Mouse (Mus musculus) embryonic fibroblast, embryonic 13.5 days (primary cell): Measurements from ENCODE around the gene Ick.

Experiments used
- CTCF ChIP-seq: IDR thresholded peaks from 2 replicates; pipeline ENCODE4 v1.5.1; 2011; ENCODE audit warnings: mild to moderate bottlenecking, control low read depth, low read length, moderate library complexity, borderline replicate concordance; ENCODE audit not compliant: insufficient read depth
- POLR2A ChIP-seq: IDR thresholded peaks from 2 replicates; pipeline ENCODE4 v1.6.1; 2011; ENCODE audit warnings: low read depth, mild to moderate bottlenecking, control low read depth, low read length, moderate library complexity

DNA sequence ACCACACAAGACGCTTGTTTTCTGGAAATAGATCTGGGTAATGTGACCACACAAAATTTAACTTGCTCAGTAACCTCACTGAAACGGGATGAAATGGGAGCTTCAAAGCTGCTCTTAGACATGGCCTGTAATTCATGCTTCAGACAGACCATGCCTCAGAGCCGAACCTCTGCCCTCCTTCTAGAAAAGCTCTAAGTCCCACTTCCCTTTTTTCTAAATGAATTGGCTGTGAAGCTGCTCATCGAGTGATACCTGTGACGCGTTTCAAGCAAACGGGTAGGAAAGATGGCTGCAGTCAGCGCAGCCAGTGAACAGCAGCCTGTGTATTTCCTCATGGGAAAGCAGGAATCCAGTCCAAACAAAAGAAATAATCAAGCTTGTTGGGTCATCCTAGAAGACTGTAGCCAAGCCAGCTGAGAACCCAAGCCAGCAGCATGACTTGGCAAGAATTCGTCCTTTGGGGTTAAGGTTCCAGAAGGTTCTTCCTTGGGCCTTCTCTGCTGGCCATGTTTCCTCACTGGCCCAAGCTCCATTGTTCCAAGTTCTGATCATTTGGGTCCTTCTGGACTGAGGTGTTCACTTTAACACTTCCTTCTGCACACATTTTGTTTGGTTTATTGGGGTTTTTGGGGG lies 29.2 kb downstream of the Ick start:
- TF ChIP-seq POLR2A (no peak), CTCF (no peak)
